Comparison of ENCODE assay signal across 9 mouse cellular contexts in genomic region chr12:41487005-41487404, GRCm38 (mm10). TPM values are rescaled to one million over a fixed set of nuclear protein-coding genes. Genes with fewer than 3 reads are reported as not detected.
DNase-seq lines count a peak whose midpoint lies in the region; ATAC-seq lines count a peak whose summit lies in the region.
"Had no signal": no experiment of that assay in that cellular context is flagged by ENCODE, and none has a peak within 500 bp of the region (broad histone marks: within the 10 kb centered on the region; RNA-seq: fewer than 3 reads in every experiment).

No protein-coding gene starts in this region.

- no peak overlapping the region for H3K27ac ChIP-seq in forebrain, embryonic 11.5 days (ENCODE audit: low read depth, low read length)
- H3K27ac ChIP-seq in forebrain, embryonic 13.5 days: no peak overlapping the region
- H3K27ac ChIP-seq in limb, embryonic 13.5 days: no peak overlapping the region
- no peak overlapping the region for H3K27ac ChIP-seq in limb, embryonic 10.5 days
- H3K27ac ChIP-seq: stomach, embryonic 15.5 days had no signal

- H3K9me3 ChIP-seq in forebrain, embryonic 11.5 days (ENCODE audit: control insufficient read depth, low read length): no peaks in the 10 kb centered on the region
- H3K9me3 ChIP-seq in forebrain, embryonic 13.5 days (replicated peaks): no peaks in the 10 kb centered on the region
- no peaks in the 10 kb centered on the region for H3K9me3 ChIP-seq in limb, embryonic 13.5 days
- H3K9me3 ChIP-seq in limb, embryonic 10.5 days (replicated peaks): no peaks in the 10 kb centered on the region
- H3K9me3 ChIP-seq: stomach, embryonic 15.5 days had no signal

- WGBS in forebrain, embryonic 11.5 days: 25% methylated on average over 5 of the region's 5 CpGs
- WGBS in forebrain, embryonic 13.5 days: 21% methylated on average over 5 of the region's 5 CpGs
- WGBS in limb, embryonic 13.5 days: 25% methylated on average over 5 of the region's 5 CpGs
- 32% methylated on average over 5 of the region's 5 CpGs for WGBS in limb, embryonic 10.5 days

- H3K4me2 ChIP-seq in forebrain, embryonic 11.5 days (ENCODE audit: low read depth, low read length, severe bottlenecking): no peak overlapping the region
- H3K4me2 ChIP-seq in forebrain, embryonic 13.5 days: no peak overlapping the region
- H3K4me2 ChIP-seq in limb, embryonic 13.5 days (replicated peaks): no peak overlapping the region

- H3K9ac ChIP-seq in forebrain, embryonic 11.5 days (ENCODE audit: low read length): no peak overlapping the region
- no peak overlapping the region for H3K9ac ChIP-seq in forebrain, embryonic 13.5 days
- H3K9ac ChIP-seq in limb, embryonic 13.5 days: no peak overlapping the region
- H3K9ac ChIP-seq: stomach, embryonic 15.5 days had no signal

- no peak for DNase-seq in forebrain, embryonic 11.5 days (ENCODE audit: low spot score)
- no peak for DNase-seq in limb, embryonic 10.5 days (ENCODE audit: low spot score)
- DNase-seq in R1 (ENCODE audit: low read depth, low spot score): peak; percentile 66
- DNase-seq in embryo, embryonic 9.5 days (ENCODE audit: extremely low spot score): peak; percentile 70
- peak; percentile 72 for DNase-seq in naive thymus-derived CD4-positive, alpha-beta T cell, adult 2 months (ENCODE audit: low read depth)
- no peak for DNase-seq in spleen, adult 12 weeks (ENCODE audit: low spot score)

- H3K27me3 ChIP-seq in forebrain, embryonic 11.5 days (ENCODE audit: control insufficient read depth, insufficient read depth, low read length): no peaks in the 10 kb centered on the region
- no peaks in the 10 kb centered on the region for H3K27me3 ChIP-seq in forebrain, embryonic 13.5 days
- no peaks in the 10 kb centered on the region for H3K27me3 ChIP-seq in limb, embryonic 13.5 days
- H3K27me3 ChIP-seq in limb, embryonic 10.5 days (ENCODE audit: low read depth, poor library complexity, severe bottlenecking): peaks cover 6% of the 10 kb centered on the region; the same call in 1 of the 2 replicates
- H3K27me3 ChIP-seq: stomach, embryonic 15.5 days had no signal

- peak; percentile 45; the same call in 1 of the 2 replicates for ATAC-seq in forebrain, embryonic 11.5 days (replicated peaks; ENCODE audit: low FRiP score)
- ATAC-seq in forebrain, embryonic 13.5 days: no peak
- ATAC-seq in limb, embryonic 13.5 days (ENCODE audit: low FRiP score, low read depth): peak; percentile 42; the same call in 1 of the 2 replicates

- H3K36me3 ChIP-seq in forebrain, embryonic 11.5 days (ENCODE audit: control insufficient read depth, insufficient read depth, low read length): no peaks in the 10 kb centered on the region
- no peaks in the 10 kb centered on the region for H3K36me3 ChIP-seq in forebrain, embryonic 13.5 days (ENCODE audit: poor library complexity, severe bottlenecking)
- H3K36me3 ChIP-seq in limb, embryonic 13.5 days: no peaks in the 10 kb centered on the region
- H3K36me3 ChIP-seq in limb, embryonic 10.5 days: no peaks in the 10 kb centered on the region
- H3K36me3 ChIP-seq: stomach, embryonic 15.5 days had no signal

- H3K4me3 ChIP-seq in forebrain, embryonic 11.5 days (ENCODE audit: low read depth, low read length): no peak overlapping the region
- H3K4me3 ChIP-seq in forebrain, embryonic 13.5 days: no peak overlapping the region
- H3K4me3 ChIP-seq in limb, embryonic 13.5 days: no peak overlapping the region
- H3K4me3 ChIP-seq in limb, embryonic 10.5 days: no peak overlapping the region
- H3K4me3 ChIP-seq: stomach, embryonic 15.5 days had no signal

- peaks cover 12% of the 10 kb centered on the region for H3K4me1 ChIP-seq in forebrain, embryonic 11.5 days (replicated peaks; ENCODE audit: control insufficient read depth, insufficient read depth, low read length)
- peaks cover 19% of the 10 kb centered on the region for H3K4me1 ChIP-seq in forebrain, embryonic 13.5 days
- peaks cover 28% of the 10 kb centered on the region; the same call in 1 of the 2 replicates for H3K4me1 ChIP-seq in limb, embryonic 13.5 days
- peaks cover 39% of the 10 kb centered on the region for H3K4me1 ChIP-seq in limb, embryonic 10.5 days
- H3K4me1 ChIP-seq: stomach, embryonic 15.5 days had no signal

RNA-seq across cellular contexts. Expression of gene Lrrn3, which starts 0.8 kb away (rescaled TPM):
- 23.5 and 24.0 TPM in 2 replicates for polyA plus RNA-seq in forebrain, embryonic 11.5 days (2014; fragmentation: Nextera tagmentation; extraction: Ambion mirVana)
- polyA plus RNA-seq in forebrain, embryonic 13.5 days (2015; fragmentation: Nextera tagmentation; extraction: Ambion mirVana): 52.4 and 53.8 TPM in 2 replicates
- polyA plus RNA-seq in limb, embryonic 13.5 days (2015; fragmentation: Nextera tagmentation; extraction: Ambion mirVana): 9.5 and 9.9 TPM in 2 replicates
- 1.3 and 1.9 TPM in 2 replicates for polyA plus RNA-seq in limb, embryonic 10.5 days (2016; fragmentation: Nextera tagmentation; extraction: Ambion mirVana)

Comparison
In these comparisons a context has a peak if more than half of its experiments do, and no peak if none do; other contexts are left out.
1. DNase-seq: peak in R1 (single experiment), embryo, embryonic 9.5 days (single experiment) and naive thymus-derived CD4-positive, alpha-beta T cell, adult 2 months (single experiment); none in forebrain, embryonic 11.5 days (single experiment), limb, embryonic 10.5 days (single experiment) and spleen, adult 12 weeks (single experiment).